Mouse (Mus musculus) c-Kit-positive CD71-negative TER-119-negative erythroid progenitor cells, embryonic 14.5 days (primary cell): ENCODE measurements at regions not wholly inside any gene's neighbourhood (a gene's known extent, or its start where the extent isn't known, plus 50 kb on each side); places are given as distances from the start of the nearest gene placed in this dataset.

Source experiments
- DNase-seq: peaks from one replicate; pipeline ENCODE4 v3.0.0-alpha.2; 2013; ENCODE audit warnings: low read depth

DNA sequence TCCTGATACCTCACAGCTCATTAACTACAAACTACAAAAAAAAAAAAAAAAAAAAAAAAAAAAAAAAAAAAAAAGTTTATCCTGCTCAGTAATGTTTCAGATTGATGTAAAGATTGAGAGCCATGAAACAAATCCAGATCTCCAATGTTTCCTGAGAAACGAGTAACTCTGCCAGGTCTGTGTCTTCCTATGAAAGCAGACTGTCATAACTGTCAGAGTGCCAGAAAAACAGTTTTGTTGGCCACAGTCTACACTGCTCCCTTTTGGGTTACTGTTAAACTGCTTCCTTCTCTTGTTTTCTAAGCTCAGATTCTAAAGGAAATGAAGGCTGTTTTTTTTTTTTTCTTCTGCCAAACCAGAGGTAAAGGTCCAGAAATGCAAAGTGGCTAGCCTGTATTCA is 144.6 kb upstream of the Vstm2b start:
- no peak for DNase-seq

DNA sequence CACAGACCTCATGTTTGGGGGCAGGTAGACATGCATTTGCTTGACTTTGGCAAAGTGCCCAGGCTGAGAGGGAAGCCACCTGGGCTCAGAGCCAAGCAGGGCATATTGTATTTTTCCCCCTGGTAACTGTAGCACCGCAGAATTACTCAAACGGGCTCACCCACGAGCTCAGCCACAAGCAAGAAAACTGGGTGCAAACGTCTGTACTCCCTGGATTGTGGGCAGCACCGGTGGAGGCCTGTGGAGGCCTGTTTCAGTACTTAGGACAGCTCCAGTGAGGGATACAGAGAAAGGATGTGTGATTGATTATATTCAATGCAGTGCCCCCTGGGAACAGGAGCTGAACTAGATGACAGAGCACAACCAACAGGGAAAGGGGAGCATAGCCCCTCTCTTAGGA is 135.6 kb upstream of the Vstm2b start:
- DNase-seq = no peak

DNA sequence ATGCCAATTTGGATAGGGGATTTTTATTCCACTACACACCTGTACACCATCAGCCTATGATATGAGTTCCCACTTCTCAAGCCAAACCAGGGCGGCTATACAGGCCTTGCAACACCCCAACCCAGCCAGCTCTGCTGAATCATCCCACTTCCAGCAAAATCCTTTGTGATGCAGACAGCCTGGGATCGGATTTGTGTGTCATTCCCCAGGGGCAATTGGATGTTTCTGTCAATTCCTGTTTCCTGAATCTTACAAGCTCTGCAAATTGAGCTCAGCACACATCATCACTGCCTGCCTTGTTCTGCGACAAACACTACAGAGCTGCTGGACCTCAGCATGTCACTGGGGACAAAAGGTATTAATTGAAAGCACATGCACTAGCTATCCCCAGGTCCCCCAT is 132.0 kb upstream of the Vstm2b start:
- no peak for DNase-seq

DNA sequence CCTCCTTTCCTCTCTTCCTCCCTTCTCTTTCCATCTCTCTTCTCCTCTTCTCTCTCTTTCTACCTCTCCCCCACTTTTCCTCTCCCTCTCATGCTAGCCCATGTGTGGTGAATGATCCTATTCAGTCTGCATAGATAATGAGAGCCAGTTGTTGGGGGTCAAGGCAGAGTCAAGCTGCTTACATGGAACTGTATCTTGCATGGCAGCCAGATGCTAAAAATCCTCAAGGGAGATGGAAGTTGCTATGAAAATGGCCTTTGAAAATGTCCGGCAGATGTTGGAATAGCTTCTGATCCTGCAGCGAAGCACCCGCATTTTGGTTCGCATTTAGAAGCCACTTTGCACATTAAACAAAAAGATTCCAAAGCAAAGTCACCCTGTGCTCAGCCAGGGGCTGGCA is 121.9 kb upstream of the Vstm2b start:
- DNase-seq = no peak

DNA sequence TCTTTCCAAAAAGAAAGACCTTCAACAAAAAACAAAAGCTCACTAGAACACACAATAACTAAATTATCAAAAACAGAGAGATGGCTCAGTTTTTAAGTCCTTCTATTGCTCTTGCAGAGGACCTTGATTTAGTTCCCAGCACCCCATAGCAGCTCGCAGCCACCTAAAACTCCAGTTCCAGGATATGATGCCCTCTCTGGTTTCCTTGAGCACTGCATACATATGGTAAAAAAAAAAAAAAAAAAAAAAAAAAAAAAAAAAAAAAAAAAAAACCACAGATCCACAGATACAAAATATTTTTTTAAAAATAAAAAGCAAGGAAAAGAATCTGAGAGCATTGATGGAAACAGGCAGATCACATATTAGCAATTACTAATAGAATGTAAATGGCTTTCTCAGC is 113.2 kb upstream of the Vstm2b start:
- DNase-seq = no peak

DNA sequence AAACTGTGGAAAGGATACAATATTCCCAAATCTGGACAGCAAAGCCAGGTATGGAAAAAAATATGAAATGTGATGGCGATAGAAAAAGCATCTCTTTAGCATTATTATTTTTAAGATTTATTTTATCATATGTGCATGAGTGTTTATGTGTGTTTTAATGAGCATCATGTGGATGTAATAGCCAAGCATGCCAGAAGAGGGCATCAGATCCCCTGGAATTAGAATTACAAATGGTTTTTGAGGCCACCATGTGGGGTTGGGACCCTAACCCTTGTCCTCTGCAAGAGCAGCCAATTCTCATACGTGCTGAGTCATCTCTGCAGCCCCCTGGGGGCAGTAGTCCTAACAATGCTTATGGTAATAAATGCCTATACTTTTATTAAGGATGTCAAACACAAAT is 111.4 kb upstream of the Vstm2b start:
- no peak for DNase-seq

DNA sequence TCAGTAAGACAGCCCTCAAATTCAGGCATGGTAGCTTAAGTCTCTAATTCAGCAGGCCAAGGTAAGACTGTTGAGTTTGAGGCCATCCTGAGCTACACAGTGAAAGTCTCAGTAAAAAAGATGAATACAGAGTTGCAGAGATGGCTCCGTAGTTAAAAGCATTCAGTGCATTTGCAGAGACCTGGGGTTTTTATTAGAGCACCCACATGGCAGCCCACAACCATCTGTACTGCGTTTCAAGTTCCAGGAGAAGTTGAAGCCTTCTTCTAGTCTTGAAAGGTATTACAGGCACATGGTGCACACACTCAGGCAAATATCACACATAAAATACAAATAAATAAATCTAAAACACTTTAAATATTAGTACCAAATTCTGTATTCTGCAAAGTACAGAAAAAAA is 109.6 kb upstream of the Vstm2b start:
- DNase-seq = no peak

DNA sequence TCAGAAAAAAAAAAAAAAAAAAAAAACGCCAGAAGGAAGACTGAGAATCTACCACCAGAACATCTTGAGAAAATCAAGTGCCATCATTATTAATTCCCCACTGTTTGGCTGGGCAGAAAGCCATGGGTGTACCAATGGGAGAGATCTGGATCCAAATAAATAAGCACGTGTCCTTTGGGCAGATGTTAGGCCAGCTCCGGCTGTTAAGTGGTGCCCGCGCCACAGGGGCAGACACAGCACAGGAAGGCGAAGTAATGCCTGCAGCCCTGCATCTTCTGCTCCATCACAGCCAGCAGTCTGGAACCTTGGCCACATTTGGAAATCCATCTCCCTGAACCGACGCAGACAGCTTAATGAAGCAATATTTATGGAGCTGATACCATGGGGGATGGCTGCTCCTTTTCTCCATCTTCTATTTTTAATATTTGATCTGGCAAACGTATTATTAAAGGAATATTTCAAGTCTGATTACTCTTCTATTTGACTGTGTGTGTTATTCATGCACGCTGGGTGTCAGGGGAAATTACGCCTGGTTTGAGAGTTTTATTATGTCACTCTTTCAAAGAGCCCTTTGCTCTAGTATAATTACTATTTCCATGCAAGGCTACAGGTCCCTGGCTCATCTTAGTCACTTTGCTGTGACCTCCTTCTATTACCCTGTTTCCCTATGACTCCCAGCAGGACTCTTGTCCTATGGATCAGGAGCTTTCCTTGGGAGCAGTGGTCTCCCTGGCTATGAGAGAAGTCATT is 103.5 kb upstream of the Vstm2b start:
- DNase-seq = no peak

DNA sequence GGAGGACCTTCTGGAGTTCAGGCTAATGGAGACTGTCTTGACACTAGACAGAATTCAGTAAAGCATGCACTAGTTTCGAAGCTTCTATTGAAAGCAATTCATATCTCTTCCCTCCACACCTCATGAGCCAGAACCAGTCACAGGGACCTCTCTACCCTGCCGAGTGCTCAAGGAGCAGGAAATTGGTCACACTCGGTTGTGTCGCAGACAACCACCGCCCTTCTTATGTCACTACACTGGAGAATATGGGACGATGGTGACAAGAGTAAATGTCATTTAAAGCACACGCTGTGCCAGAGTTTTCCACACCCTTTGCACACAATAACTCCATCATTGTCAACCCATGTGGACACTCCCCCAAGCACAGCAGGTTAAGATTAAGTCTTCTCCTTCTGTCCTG is 98.3 kb upstream of the Vstm2b start:
- DNase-seq = no peak

DNA sequence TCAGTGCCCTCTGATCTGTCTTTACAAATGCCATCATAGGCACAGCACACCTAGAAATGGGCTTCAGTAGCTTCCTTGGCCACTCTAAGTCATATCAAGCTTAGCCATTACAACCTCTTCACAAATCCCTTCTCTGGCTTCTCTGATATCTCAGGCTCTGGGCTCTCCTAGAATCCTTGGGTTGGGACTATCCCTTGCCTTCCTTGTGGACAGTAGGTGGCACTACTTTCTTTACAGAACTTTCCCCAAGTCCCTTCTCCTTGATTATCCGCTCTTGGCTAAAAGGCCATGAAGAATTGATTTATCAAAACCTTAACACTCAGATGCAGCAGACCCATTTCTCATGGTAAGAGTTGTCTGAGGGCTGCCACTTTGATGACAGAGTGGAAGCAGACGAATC is 96.8 kb upstream of the Vstm2b start:
- no peak for DNase-seq

DNA sequence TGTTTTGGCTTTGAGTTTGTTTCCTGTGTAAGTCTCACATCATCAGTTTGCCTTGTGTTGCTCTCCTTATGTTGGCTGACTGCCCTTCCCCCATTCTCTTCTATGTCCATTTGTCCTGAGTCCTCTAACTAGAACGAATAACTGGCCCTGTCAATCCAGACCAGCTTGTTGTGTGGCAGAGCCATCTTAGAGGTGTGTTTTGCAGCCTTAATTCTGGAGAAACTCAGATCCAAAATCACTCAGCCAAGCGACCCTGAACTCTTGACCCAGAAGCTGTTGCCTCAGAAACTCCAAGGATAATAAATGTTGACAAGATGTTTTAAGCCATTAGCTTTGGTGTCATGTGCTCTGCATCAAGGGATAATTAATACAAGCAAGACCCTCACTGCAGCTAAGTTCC is 92.9 kb upstream of the Vstm2b start:
- DNase-seq = no peak

DNA sequence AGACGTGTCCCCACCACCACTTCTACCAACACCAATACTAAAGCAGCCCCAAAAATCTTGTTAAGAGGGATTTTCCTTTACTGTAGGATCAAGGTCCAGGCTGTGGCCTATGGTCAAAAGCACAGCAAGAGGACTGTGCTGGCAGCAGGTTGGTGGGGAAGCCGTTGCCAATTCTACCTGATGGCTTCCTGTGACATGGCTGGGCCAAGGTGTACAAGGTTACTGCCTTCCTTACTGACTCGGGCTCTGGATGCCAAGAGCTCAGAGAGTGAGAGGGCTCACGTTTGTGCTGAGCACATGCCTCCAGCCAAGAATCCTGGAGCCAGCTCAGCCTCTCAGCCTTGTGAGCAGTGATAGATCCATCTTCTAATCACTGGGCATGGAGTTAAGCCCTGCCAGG is 92.3 kb upstream of the Vstm2b start:
- no peak for DNase-seq

DNA sequence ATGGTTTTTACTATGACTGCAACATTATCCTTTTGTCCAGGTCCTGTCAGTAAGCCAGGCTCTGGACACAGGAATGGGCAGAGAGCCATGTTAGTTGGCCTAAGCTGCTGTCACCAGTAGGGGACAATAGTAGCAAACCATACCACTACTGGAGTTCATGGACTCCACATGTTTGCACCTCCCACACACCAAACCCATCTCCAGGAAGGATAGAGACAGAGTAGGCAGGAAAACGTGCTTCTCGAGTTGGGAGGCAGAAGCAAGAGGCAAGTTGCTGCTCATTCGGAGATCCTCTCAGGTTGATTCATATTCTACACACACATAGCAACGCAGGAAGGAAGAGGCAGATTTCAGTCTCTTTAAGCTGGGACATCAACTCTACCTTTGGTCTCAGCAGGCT is 85.2 kb upstream of the Vstm2b start:
- DNase-seq = no peak

DNA sequence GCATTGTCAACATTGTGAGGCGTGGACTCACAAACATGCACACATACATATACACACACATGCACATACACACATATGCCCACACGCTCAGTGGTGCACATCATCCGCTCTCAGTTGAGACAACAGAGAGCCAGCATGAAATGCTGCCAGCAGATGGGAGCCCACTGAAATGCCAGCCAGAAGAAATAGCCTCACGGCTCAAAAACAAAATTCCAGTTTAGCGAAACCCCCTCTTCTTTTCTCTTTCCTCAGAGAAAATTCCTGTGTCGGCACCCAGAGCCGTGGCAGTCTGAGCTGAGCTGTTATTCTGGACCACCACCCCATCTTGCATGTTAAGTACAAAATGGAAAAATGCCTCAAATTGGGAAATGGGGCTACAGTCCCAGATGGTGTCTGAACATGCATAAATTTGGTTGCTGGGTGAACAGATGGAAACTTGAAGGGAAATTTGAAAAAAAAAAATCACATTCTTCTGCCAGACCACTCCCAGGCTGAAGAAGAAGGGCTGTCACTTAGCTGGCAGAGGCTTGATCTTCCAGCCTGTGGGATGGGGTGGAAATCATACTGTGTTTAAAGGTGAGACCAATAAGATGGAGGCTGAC is 72.9 kb upstream of the Vstm2b start:
- DNase-seq = no peak

DNA sequence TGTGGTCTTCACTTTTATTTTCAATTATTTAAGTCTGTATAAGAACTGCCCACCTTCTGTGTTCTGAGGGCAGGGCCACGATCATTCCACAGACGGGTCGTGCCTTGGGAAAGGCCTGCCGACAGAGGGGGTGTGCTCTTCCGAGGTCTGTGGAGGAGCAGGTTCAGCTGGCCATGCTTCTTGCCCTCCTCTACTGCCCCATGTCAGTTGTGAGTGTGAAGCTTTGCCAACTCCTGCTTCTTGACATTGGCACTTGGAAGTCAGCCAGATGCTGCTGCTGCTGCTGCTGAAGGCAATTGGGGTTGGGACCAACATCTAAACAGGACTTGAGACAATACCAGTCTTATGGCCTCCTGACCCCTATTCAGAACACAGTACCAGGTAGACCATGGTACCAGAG is 68.6 kb upstream of the Vstm2b start:
- DNase-seq = no peak

DNA sequence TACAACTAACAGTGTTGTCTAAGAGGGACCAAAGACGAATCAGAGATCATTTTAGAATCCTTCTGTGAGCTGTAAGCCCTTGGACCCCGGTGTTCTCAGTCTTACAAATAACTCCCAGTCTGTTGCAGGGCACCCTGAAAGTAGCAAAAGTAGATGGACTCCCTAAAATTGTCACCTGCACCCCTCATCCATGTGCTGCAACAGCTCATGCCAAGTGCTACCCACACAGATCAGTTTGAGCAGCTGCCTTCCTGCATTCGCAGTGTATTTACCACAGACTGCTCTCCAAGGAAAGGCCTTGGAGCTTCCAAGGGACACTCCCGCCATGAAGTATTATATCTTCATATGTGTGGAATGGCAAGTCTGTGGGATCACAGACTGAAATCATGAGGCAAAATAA is 66.5 kb upstream of the Vstm2b start:
- no peak for DNase-seq

DNA sequence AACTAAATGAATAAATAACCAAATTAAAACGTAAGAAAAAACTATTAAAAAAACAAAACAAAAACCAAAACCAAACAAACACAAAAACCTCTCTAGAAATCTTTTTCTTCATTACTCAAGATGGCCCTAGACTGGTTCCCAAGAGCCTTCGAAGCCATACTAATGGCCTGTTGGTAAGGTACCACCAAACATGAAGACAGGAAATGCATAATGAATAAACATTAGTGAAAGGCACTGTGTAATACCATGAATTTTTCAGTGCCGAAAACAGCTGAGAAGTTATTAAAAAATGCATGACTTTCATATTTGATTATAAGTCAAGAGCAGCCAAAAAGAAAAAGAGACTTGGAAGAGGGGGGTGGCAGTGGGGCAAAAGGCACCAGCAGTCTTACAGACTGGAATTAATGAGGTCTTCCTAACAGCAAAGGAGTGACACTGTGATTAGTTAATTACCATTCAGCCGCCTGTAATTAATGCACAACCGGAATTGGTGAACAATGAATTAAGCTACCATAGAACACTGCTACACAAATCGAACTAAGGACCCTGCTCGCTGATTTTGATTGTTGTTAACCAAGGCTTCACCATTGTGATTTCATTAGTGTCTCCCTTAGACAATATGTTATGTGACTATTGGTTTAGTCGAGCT is 55.7 kb upstream of the Vstm2b start:
- no peak for DNase-seq

DNA sequence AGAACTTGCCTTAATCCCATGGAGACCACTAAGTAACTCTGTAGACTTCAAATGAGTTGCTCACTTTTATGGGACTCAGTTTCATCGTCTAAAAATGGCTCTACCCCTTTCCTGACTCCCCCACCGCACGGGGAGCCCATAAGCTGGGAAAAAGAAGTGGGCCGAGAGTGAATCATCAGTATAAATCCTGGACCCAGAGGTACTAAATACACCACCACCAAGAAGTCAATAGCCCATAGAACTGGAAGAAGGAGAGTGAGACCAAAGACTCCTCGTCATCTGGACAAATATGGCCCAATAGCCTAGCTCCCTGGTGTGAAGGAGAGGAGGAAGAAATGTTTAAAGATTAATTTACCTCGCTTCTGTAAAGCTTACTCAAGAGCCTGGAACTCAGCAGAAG is 51.6 kb upstream of the Vstm2b start:
- no peak for DNase-seq
